Mouse (Mus musculus) thymus, adult 2 months (tissue): Measurements from ENCODE around the gene Sox12.

Experiments used
- CTCF ChIP-seq: fragments of 200-500 bp; IDR thresholded peaks from 2 replicates; pipeline ENCODE4 v1.5.1; 2012; ENCODE audit warnings: mild to moderate bottlenecking, control low read depth, low read length, moderate library complexity, borderline replicate concordance; ENCODE audit not compliant: control insufficient read depth, poor library complexity, insufficient read depth; ENCODE audit errors: extremely low read depth
- POLR2A ChIP-seq: fragments of 200-500 bp; IDR thresholded peaks from 2 replicates; pipeline ENCODE4 v1.6.1; 2012; ENCODE audit warnings: mild to moderate bottlenecking, low read length, control low read depth, moderate library complexity; ENCODE audit not compliant: control insufficient read depth, poor library complexity, insufficient read depth; ENCODE audit errors: extremely low read depth

DNA sequence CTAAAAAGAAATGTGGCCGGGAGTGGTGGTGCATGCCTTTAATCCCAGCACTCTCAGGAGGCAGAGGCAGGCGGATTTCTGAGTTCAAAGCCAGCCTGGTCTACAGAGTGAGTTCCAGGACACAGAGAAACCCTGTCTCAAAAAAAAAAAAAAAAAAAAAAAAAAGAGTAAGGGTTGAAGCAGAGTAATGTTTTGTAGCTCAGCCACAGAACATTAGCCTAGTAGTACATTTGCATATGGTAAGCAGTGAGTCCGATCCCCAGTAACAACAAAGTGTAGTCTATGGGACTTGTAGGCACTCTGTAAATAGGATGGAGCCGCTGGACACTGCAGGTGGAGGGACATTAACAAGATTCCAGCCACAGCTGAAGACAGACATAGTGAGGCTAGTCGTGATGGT lies 53.0 kb downstream of the Sox12 start:
- TF ChIP-seq CTCF (no peak), POLR2A (no peak)
